Mouse (Mus musculus) megakaryocyte, embryonic 14.5 days (primary cell): Measurements from ENCODE around the gene 1700067K01Rik. TPM values are rescaled to one million over a fixed set of nuclear protein-coding genes. Genes with fewer than 3 reads are reported as not detected.

Source experiments
- H3K27me3 ChIP-seq: replicated peaks from 2 replicates; pipeline ENCODE3; 2012; ENCODE audit warnings: inconsistent platforms
- H3K36me3 ChIP-seq: replicated peaks from 2 replicates; pipeline ENCODE3; 2012; ENCODE audit warnings: low read length, inconsistent platforms, mixed read lengths
- H3K4me1 ChIP-seq: 2 replicates; pipeline ENCODE4 v1.6.1; 2012; ENCODE audit warnings: inconsistent platforms
- H3K4me3 ChIP-seq: replicated peaks from 2 replicates; pipeline ENCODE3; 2012; ENCODE audit warnings: moderate library complexity, mild to moderate bottlenecking, inconsistent platforms
- H3K9me3 ChIP-seq: 2 replicates; pipeline ENCODE4 v1.6.1; 2012; ENCODE audit warnings: inconsistent platforms
- FLI1 ChIP-seq: IDR thresholded peaks from 2 replicates; pipeline ENCODE4 v1.6.1; 2012; ENCODE audit warnings: low read length, inconsistent platforms, mixed read lengths
- GATA1 ChIP-seq: IDR thresholded peaks from 3 replicates; pipeline ENCODE4 v1.6.1; 2012; ENCODE audit warnings: mixed read lengths, low read length, inconsistent platforms, borderline replicate concordance
- polyA plus RNA-seq: library from polyadenylated mRNA; stranded (reverse); fragments of >175 nt; gene quantifications from 2 replicates; pipeline ENCODE4 v1.2.3, GENCODE M21; 2012; ENCODE audit warnings: low replicate concordance; ENCODE audit not compliant: insufficient read depth

Gene 1700067K01Rik
- polyA plus RNA-seq, 1 experiment: 0.75 TPM

DNA sequence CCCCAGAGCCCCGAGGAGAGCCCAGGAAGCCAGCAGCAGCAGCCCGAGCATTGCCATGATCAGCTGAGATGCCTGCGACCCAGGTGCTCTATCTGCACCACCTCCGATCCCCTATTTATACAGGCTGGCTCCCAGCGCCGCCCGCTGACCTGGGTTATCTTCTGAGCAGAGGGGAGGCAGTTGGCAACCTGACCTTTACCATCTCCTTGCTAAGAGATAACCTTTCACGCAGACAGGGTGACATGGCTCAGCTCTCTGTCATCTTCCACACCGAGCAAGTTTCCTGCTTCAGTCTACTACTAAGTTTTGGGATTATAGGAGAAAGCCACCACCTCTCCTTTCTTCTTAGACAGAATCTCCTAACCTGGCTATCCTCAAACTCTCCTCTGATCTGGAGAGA lies 43.6 kb downstream of the 1700067K01Rik start, which contains the start of gene Rln3:
TSS of gene Rln3 (minus strand) at position 101 of the 400 bp plus-strand sequence.
- peaks cover 4% of the 10 kb centered on the region; the same call in 1 of the 2 replicates for H3K9me3 ChIP-seq
- peaks cover 11% of the 10 kb centered on the region for H3K36me3 ChIP-seq
- TF ChIP-seq GATA1 (no peak), FLI1 (no peak)
- H3K4me1 ChIP-seq: peaks cover 40% of the 10 kb centered on the region
- peaks cover 32% of the 10 kb centered on the region for H3K27me3 ChIP-seq
- H3K4me3 ChIP-seq: no peak within 1 kb of the TSS

DNA sequence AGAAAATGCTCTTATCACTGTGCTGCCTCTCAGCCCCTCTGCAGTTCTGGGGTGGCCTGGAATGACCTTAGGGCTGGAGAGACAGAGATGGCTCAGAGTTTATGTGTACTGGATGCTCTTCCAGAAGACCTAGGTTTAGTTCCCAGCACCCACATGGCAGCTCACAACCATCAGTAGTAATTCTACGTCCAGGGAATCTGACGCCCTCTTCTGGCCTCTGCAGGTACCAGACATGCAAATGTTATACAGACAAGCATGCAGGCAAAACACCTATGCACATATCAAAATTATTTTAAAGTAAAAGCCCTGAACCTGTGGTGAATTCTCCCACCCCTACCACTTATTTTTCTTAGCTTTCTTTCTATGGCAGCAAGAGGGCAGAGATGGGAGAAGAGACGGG lies 45.2 kb downstream of the 1700067K01Rik start:
- Histone ChIP-seq H3K36me3 (no peaks in the 10 kb centered on the region), H3K4me1 (peaks cover 33% of the 10 kb centered on the region), H3K27me3 (peaks cover 44% of the 10 kb centered on the region), H3K4me3 (no peak overlapping the region), H3K9me3 (peaks cover 4% of the 10 kb centered on the region; the same call in 1 of the 2 replicates)
- TF ChIP-seq GATA1 (no peak), FLI1 (no peak)

DNA sequence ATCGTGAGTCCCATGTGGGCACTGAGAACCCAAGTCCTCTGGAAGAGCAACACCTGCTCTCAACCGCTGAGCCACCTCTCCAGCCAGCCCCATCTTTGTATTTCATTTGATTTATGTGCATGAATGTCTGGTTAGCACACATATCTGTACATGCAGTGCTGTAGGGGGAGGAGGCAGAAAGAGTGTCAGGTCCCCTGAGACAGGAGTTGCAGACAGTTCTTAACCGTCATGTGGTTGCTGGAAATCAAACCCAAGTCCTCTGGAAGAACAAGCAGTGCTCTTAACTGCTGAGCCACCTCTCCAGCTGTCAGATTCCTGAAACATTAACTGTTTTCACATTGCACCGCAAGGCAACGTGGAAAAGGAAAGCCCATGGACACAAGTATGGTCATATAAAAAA lies 46.9 kb downstream of the 1700067K01Rik start:
- Histone ChIP-seq H3K36me3 (no peaks in the 10 kb centered on the region), H3K9me3 (peaks cover 4% of the 10 kb centered on the region; the same call in 1 of the 2 replicates), H3K4me1 (peaks cover 20% of the 10 kb centered on the region), H3K4me3 (no peak overlapping the region), H3K27me3 (peaks cover 44% of the 10 kb centered on the region)
- no peak for TF ChIP-seq GATA1
- no peak for TF ChIP-seq FLI1

DNA sequence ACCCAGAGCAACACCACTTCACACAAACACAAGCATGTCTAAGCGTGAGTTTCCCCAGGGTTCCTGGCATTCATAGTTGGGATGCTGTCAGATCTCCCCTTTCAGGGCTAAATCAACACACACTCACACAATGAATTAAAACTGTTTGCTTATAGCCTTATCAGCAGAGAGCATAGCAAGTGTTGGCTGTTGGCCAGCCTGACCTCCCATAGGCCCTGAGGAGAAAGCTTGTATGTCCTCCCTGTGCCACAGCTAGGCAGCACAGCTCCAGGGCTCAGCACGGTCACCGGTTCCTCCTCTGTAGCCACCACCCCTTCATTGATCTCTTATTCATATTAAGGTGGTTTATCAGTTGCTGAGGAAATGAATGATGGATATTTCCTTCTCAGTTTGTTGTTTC lies 51.4 kb downstream of the 1700067K01Rik start:
- peaks cover 27% of the 10 kb centered on the region for H3K27me3 ChIP-seq
- H3K9me3 ChIP-seq: no peaks in the 10 kb centered on the region; the same call in 1 of the 2 replicates
- no peaks in the 10 kb centered on the region for H3K36me3 ChIP-seq
- H3K4me1 ChIP-seq: peaks cover 13% of the 10 kb centered on the region
- no peak for TF ChIP-seq GATA1
- TF ChIP-seq FLI1: no peak
- H3K4me3 ChIP-seq: no peak overlapping the region

DNA sequence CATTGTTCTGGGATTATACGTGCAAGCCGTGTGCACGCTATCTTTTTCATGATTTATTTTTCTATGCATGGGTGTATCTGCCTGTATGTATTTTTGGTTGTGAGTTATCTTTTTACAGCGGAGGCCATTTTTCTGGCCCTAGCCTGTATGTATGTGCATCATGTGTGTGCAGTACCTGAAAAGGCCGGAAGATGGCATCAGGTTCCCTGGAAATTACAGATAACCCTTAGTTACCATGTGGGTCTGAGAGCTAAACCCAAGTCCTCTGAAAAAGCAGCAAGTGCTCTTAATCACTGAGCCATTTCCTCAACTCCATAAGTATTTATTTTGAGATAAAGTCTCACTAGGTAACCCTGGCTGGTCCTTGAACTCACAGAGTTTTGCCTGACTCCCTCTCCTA lies 51.9 kb downstream of the 1700067K01Rik start:
- TF ChIP-seq GATA1: no peak
- TF ChIP-seq FLI1: no peak

More for the DNA sequence above, 51.9 kb downstream of the 1700067K01Rik start:
- Histone ChIP-seq H3K36me3 (no peaks in the 10 kb centered on the region), H3K4me3 (no peak overlapping the region), H3K9me3 (no peaks in the 10 kb centered on the region; the same call in 1 of the 2 replicates), H3K27me3 (peaks cover 24% of the 10 kb centered on the region), H3K4me1 (peaks cover 13% of the 10 kb centered on the region)

Other genes with a start within 250 kb of the 1700067K01Rik start
- gene Adgrl1, start 101.4 kb upstream of the 1700067K01Rik start, polyA plus RNA-seq: 6.8 and 10.5 TPM in 2 replicates
- gene Gm10644, start 46.3 kb upstream of the 1700067K01Rik start, polyA plus RNA-seq: not detected in 2 replicates
- 38.1 and 95.4 TPM in 2 replicates for gene Asf1b, start 46.0 kb upstream of the 1700067K01Rik start, polyA plus RNA-seq
- 25.3 and 30.8 TPM in 2 replicates for gene Prkaca, start 28.5 kb upstream of the 1700067K01Rik start, polyA plus RNA-seq
- 72.0 and 104 TPM in 2 replicates for gene Samd1, start 3.8 kb upstream of the 1700067K01Rik start, polyA plus RNA-seq
- gene 2210011C24Rik, start 10.7 kb downstream of the 1700067K01Rik start, polyA plus RNA-seq: not detected in 2 replicates
- not detected in 2 replicates for gene Palm3, start 20.0 kb downstream of the 1700067K01Rik start, polyA plus RNA-seq
- gene Il27ra, start 41.1 kb downstream of the 1700067K01Rik start, polyA plus RNA-seq: 7.7 and 7.9 TPM in 2 replicates
- 0.31 TPM in 1 of 2 replicates, not detected in the other for gene Rln3, start 43.5 kb downstream of the 1700067K01Rik start, polyA plus RNA-seq
- gene Gm10643, start 63.6 kb downstream of the 1700067K01Rik start, polyA plus RNA-seq: not detected in 2 replicates
- 35.9 and 36.0 TPM in 2 replicates for gene Rfx1, start 65.3 kb downstream of the 1700067K01Rik start, polyA plus RNA-seq
- 28.7 and 79.3 TPM in 2 replicates for gene Dcaf15, start 103.3 kb downstream of the 1700067K01Rik start, polyA plus RNA-seq
- gene Podnl1, start 124.5 kb downstream of the 1700067K01Rik start, polyA plus RNA-seq: 0.75 TPM in 1 of 2 replicates, not detected in the other
- 28.0 and 32.7 TPM in 2 replicates for gene Cc2d1a, start 146.4 kb downstream of the 1700067K01Rik start, polyA plus RNA-seq
- gene 4930432K21Rik, start 146.5 kb downstream of the 1700067K01Rik start, polyA plus RNA-seq: 0.72 TPM in 1 of 2 replicates, not detected in the other
- 0.87 TPM in 1 of 2 replicates, not detected in the other for gene Nanos3, start 183.7 kb downstream of the 1700067K01Rik start, polyA plus RNA-seq
- 14.1 and 16.0 TPM in 2 replicates for gene Zswim4, start 235.6 kb downstream of the 1700067K01Rik start, polyA plus RNA-seq
- 80.4 and 326 TPM in 2 replicates for gene D8Ertd738e, start 248.2 kb downstream of the 1700067K01Rik start, polyA plus RNA-seq